Mouse (Mus musculus) gastrocnemius, postnatal 14 days (tissue): ENCODE data around the gene Gm49366. TPM values are rescaled to one million over a fixed set of nuclear protein-coding genes. Genes with fewer than 3 reads are reported as not detected.
"Not testable (repeated sequence)": the region's sequence is repeated elsewhere in the genome, so short reads cannot be mapped to it uniquely, and the experiment has no call there.

ENCODE experiments used
- DNase-seq: peaks from one replicate; pipeline ENCODE4 v3.0.0; 2021; ENCODE audit warnings: mixed read lengths
- intact Hi-C: fragments of 180-260 bp; cut with DNase I; formaldehyde crosslinking; loops from one replicate; pipeline ENCODE4 v1.15.1; 2025; ENCODE audit warnings: low total_unique reads
- long read RNA-seq, 2 experiments: library from polyadenylated mRNA; stranded (forward); transcript quantifications; one replicate each; pipeline ENCODE4 v2.0.0; 2021
- total RNA-seq, 2 experiments: library from RNA; stranded (reverse); gene quantifications; 2 replicates each; pipeline ENCODE4 v1.2.3; 2021

Gene Gm49366
- not detected for total RNA-seq
- long read RNA-seq, experiment 1 = 0 reads
- long read RNA-seq, experiment 2 = 0 reads

- DNase-seq = peak; percentile 25
- intact Hi-C loops = not testable (repeated sequence)
Observed at GRCm38 (mm10) chr12:84038691-84039111, at the start of gene Gm49366. Gene Gm49366, plus strand, starts transcription at chr12:84038935.

- intact Hi-C loops = no loop called here
- DNase-seq = no peak
Observed at GRCm38 (mm10) chr12:83989378-83989777, 49.4 kb upstream of the Gm49366 start.

- DNase-seq = no peak
- intact Hi-C loops = no loop called here
Observed at GRCm38 (mm10) chr12:83997221-83997620, 41.5 kb upstream of the Gm49366 start.

- intact Hi-C loops = no loop called here
- DNase-seq = no peak
Observed at GRCm38 (mm10) chr12:83998341-83999107, 40.2 kb upstream of the Gm49366 start.

- DNase-seq = peak; percentile 54
- intact Hi-C loops = not testable (repeated sequence)
Observed at GRCm38 (mm10) chr12:83999237-83999636, 39.5 kb upstream of the Gm49366 start.

- intact Hi-C loops = no loop called here
- DNase-seq = no peak
Observed at GRCm38 (mm10) chr12:84000418-84000817, 38.3 kb upstream of the Gm49366 start.

GRCm38 (mm10) chr12:84003866-84004265, 34.9 kb upstream of the Gm49366 start:
- intact Hi-C loops = no loop called here
- DNase-seq = no peak

GRCm38 (mm10) chr12:84008251-84008650, 30.5 kb upstream of the Gm49366 start:
- no peak for DNase-seq
- intact Hi-C loops = no loop called here

GRCm38 (mm10) chr12:84008729-84009128, 30.0 kb upstream of the Gm49366 start:
- intact Hi-C loops = no loop called here
- no peak for DNase-seq

GRCm38 (mm10) chr12:84009171-84009965, 29.4 kb upstream of the Gm49366 start, which contains the start of gene Acot1:
Gene Acot1, plus strand, starts transcription at chr12:84009490.
- intact Hi-C loops = not testable (repeated sequence)
- DNase-seq = peak; percentile 68

GRCm38 (mm10) chr12:84010201-84010600, 28.5 kb upstream of the Gm49366 start:
- intact Hi-C loops = no loop called here
- DNase-seq = no peak

GRCm38 (mm10) chr12:84011251-84012040, 27.3 kb upstream of the Gm49366 start:
- peak; percentile 72 for DNase-seq
- intact Hi-C loops = no loop called here

GRCm38 (mm10) chr12:84013130-84013529, 25.6 kb upstream of the Gm49366 start:
- peak; percentile 6 for DNase-seq
- intact Hi-C loops = no loop called here

GRCm38 (mm10) chr12:84013701-84014100, 25.0 kb upstream of the Gm49366 start:
- DNase-seq = no peak
- intact Hi-C loops = no loop called here

GRCm38 (mm10) chr12:84020528-84020927, 18.2 kb upstream of the Gm49366 start:
- intact Hi-C loops = not testable (repeated sequence)
- peak; percentile 45 for DNase-seq

GRCm38 (mm10) chr12:84022266-84022665, 16.5 kb upstream of the Gm49366 start:
- DNase-seq, intact Hi-C loops: not testable (repeated sequence)

GRCm38 (mm10) chr12:84023052-84023745, 15.5 kb upstream of the Gm49366 start:
- intact Hi-C loops = no loop called here
- DNase-seq = no peak

GRCm38 (mm10) chr12:84025888-84026287, 12.8 kb upstream of the Gm49366 start:
- intact Hi-C loops = no loop called here
- no peak for DNase-seq

- intact Hi-C loops, DNase-seq: not testable (repeated sequence)
Observed at GRCm38 (mm10) chr12:84028328-84028727, 10.4 kb upstream of the Gm49366 start.
